Mouse (Mus musculus) thymus, adult 2 months (tissue): ENCODE results near the gene Itga5.

ENCODE experiments used
- CTCF ChIP-seq: fragments of 200-500 bp; IDR thresholded peaks from 2 replicates; pipeline ENCODE4 v1.5.1; 2012; ENCODE audit warnings: mild to moderate bottlenecking, control low read depth, low read length, moderate library complexity, borderline replicate concordance; ENCODE audit not compliant: control insufficient read depth, poor library complexity, insufficient read depth; ENCODE audit errors: extremely low read depth
- POLR2A ChIP-seq: fragments of 200-500 bp; IDR thresholded peaks from 2 replicates; pipeline ENCODE4 v1.6.1; 2012; ENCODE audit warnings: mild to moderate bottlenecking, low read length, control low read depth, moderate library complexity; ENCODE audit not compliant: control insufficient read depth, poor library complexity, insufficient read depth; ENCODE audit errors: extremely low read depth

DNA sequence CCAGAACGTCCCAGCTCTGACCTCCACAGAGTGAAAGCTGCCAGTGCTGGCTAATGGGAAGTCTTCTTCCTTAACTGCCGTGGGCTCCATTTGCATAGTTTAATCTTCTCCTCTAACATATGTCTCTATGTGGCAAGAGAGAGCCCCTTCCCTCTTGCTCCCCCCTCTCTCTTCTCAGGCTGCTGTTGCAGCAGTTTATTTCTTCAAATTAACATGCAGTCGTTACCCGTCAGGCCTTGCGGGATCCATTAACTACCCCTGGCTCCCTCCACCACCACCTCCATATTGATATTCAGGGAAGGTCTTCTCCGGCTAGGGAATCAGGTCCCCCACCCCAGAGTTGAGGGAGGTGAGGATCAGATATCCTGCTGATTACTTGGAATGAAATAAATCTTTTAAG, 69.2 kb downstream of the Itga5 start:
- TF ChIP-seq CTCF (no peak), POLR2A (no peak)
